Comparison of ENCODE assay signal across 26 mouse cellular contexts in genomic region chr4:62475793-62476192, GRCm38 (mm10). TPM values are rescaled to one million over a fixed set of nuclear protein-coding genes. Genes with fewer than 3 reads are reported as not detected.
DNase-seq lines count a peak whose midpoint lies in the region; ATAC-seq and TF ChIP-seq lines count a peak whose summit lies in the region.
"Had no signal": no experiment of that assay in that cellular context is flagged by ENCODE, and none has a peak within 500 bp of the region (broad histone marks: within the 10 kb centered on the region; RNA-seq: fewer than 3 reads in every experiment).

No protein-coding gene starts in this region.

- no peaks in the 10 kb centered on the region for H3K79me2 ChIP-seq in myocyte (ENCODE audit: control insufficient read depth, insufficient read depth)

- H3K4me1 ChIP-seq in kidney, embryonic 15.5 days, result peaks cover 18% of the 10 kb centered on the region

- peak overlapping the region; percentile 9; the same call in 1 of the 2 replicates for H3K27ac ChIP-seq in kidney, embryonic 15.5 days
- H3K27ac ChIP-seq: heart, embryonic 13.5 days had no signal

- no peaks in the 10 kb centered on the region for H3K36me3 ChIP-seq in kidney, embryonic 15.5 days
- no peaks in the 10 kb centered on the region for H3K36me3 ChIP-seq in myocyte (ENCODE audit: control insufficient read depth, insufficient read depth)
- H3K36me3 ChIP-seq: heart, embryonic 13.5 days had no signal

- no peaks in the 10 kb centered on the region for H3K27me3 ChIP-seq in kidney, embryonic 15.5 days
- H3K27me3 ChIP-seq in myocyte (ENCODE audit: control insufficient read depth, insufficient read depth, insufficient read length), result no peaks in the 10 kb centered on the region
- H3K27me3 ChIP-seq: Patski had no signal

- DNase-seq in kidney, postnatal 25 days, result no peak
- peak; percentile 75 for DNase-seq in thymus, postnatal 0 days (ENCODE audit: low spot score)
- no peak for DNase-seq in thymus, adult 18-20 months
- DNase-seq in yolk sac, embryonic 10.5 days (ENCODE audit: low spot score), result no peak
- DNase-seq in heart, postnatal 14 days, result no peak
- no peak for DNase-seq in spleen, adult 18-20 months
- DNase-seq: cerebellum, adult 9-10 months; forebrain, postnatal 0 days; heart, adult 11 months; heart, postnatal 4 days; kidney, postnatal 36 days; liver; liver, postnatal 0 days; retina, postnatal 1 day; right cerebral cortex, postnatal 4 days had no signal

- no peak overlapping the region for H3K4me3 ChIP-seq in kidney, embryonic 15.5 days (replicated peaks)
- no peak overlapping the region for H3K4me3 ChIP-seq in myocyte
- H3K4me3 ChIP-seq: heart, embryonic 13.5 days had no signal

- H3K4me2 ChIP-seq in kidney, embryonic 15.5 days, result no peak overlapping the region
- peak overlapping the region; percentile 25 for H3K4me2 ChIP-seq in myocyte (ENCODE audit: low read depth)
- H3K4me2 ChIP-seq: heart, embryonic 13.5 days had no signal

- ATAC-seq in kidney, embryonic 15.5 days (replicated peaks; ENCODE audit: low FRiP score), result no peak
- ATAC-seq: forebrain, postnatal 0 days; hindbrain, embryonic 16.5 days; liver, postnatal 0 days; Patski had no signal

- no peak overlapping the region for H3K9ac ChIP-seq in kidney, embryonic 15.5 days
- H3K9ac ChIP-seq: forebrain, postnatal 0 days; heart, embryonic 13.5 days; liver, postnatal 0 days had no signal

- no peaks in the 10 kb centered on the region for H3K9me3 ChIP-seq in kidney, embryonic 15.5 days (replicated peaks)
- H3K9me3 ChIP-seq: heart, embryonic 13.5 days had no signal

- TF ChIP-seq POLR2A in myocyte (IDR thresholded peaks at IDR 0.05; ENCODE audit: insufficient read length, low read depth), result no peak

- intact Hi-C loops in heart, postnatal 14 days (cut with DNase I), result no loop called here

- H3ac ChIP-seq in myocyte (ENCODE audit: control insufficient read depth, insufficient read length), result no peak overlapping the region

- WGBS in kidney, embryonic 15.5 days, result 74% methylated on average over 6 of the region's 6 CpGs

TF ChIP-seq in myocyte, 11 proteins besides CTCF, POLR2A, EP300 and RAD21:
- TF ChIP-seq MYOD1 (IDR thresholded peaks at IDR 0.05; ENCODE audit: control insufficient read depth in 1 of 3, insufficient read length in 2 of 3, low read depth in 2 of 3), result no peak
- no peak for TF ChIP-seq CEBPB (IDR thresholded peaks at IDR 0.05; ENCODE audit: insufficient read depth, poor library complexity, severe bottlenecking)
- TF ChIP-seq TCF3 (IDR thresholded peaks at IDR 0.05; ENCODE audit: insufficient read length, low read depth), result no peak
- no peak for TF ChIP-seq MYOG (IDR thresholded peaks at IDR 0.05; ENCODE audit: control insufficient read depth in 1 of 3, insufficient read depth in 1 of 3, insufficient read length in 2 of 3, low read depth in 2 of 3)
- TF ChIP-seq REST (IDR thresholded peaks at IDR 0.05; ENCODE audit: insufficient read depth, insufficient read length), result no peak
- no peak for TF ChIP-seq USF1 (IDR thresholded peaks at IDR 0.05; ENCODE audit: low read depth)
- TF ChIP-seq E2F4 (IDR thresholded peaks at IDR 0.05; ENCODE audit: insufficient read depth), result no peak
- TF ChIP-seq SRF (IDR thresholded peaks at IDR 0.05; ENCODE audit: control insufficient read depth, insufficient read length, low read depth), result no peak
- no peak for TF ChIP-seq MAX (IDR thresholded peaks at IDR 0.05; ENCODE audit: low read depth)
- TF ChIP-seq TCF12 (IDR thresholded peaks at IDR 0.05; ENCODE audit: insufficient read depth, poor library complexity, severe bottlenecking), result no peak
- no peak for TF ChIP-seq POLR2AphosphoS2 (IDR thresholded peaks at IDR 0.05; ENCODE audit: insufficient read length, low read depth)

RNA-seq across cellular contexts. Expression of gene Bspry, which starts 4.1 kb away (rescaled TPM):
- 19.5 and 21.3 TPM in 2 replicates for polyA plus RNA-seq in kidney, embryonic 15.5 days (2015; fragmentation: Nextera tagmentation; extraction: Ambion mirVana)
- 10.6 TPM in 2 replicates for polyA plus RNA-seq in thymus, postnatal 0 days (2015; fragmentation: Nextera tagmentation; extraction: Ambion mirVana)
- polyA plus RNA-seq in myocyte (2012; fragmentation: generic; extraction: Trizol), result 1.1 TPM
- under 1 TPM in 1 of 2 experiments, not detected in 1; 0.12 TPM for total RNA-seq in heart, postnatal 14 days (2021)
- total RNA-seq: gastrocnemius, adult 8-10 months; heart, postnatal 4 days had no signal

RNA-seq across cellular contexts. Expression of gene Wdr31, which starts 5.1 kb away (rescaled TPM):
- 11.8 and 13.6 TPM in 2 replicates for polyA plus RNA-seq in kidney, embryonic 15.5 days (2015; fragmentation: Nextera tagmentation; extraction: Ambion mirVana)
- polyA plus RNA-seq in thymus, postnatal 0 days (2015; fragmentation: Nextera tagmentation; extraction: Ambion mirVana), result 3.8 and 4.0 TPM in 2 replicates
- 3.3 TPM for polyA plus RNA-seq in myocyte (2012; fragmentation: generic; extraction: Trizol)
- total RNA-seq in heart, postnatal 14 days (2021), result under 1 TPM; 0.65 to 0.66 TPM
- total RNA-seq: monocyte, adult 5-6 weeks had no signal

RNA-seq across cellular contexts. Expression of gene Hdhd3, which starts 27.5 kb away (rescaled TPM):
- 14.7 and 15.2 TPM in 2 replicates for polyA plus RNA-seq in kidney, embryonic 15.5 days (2015; fragmentation: Nextera tagmentation; extraction: Ambion mirVana)
- polyA plus RNA-seq in thymus, postnatal 0 days (2015; fragmentation: Nextera tagmentation; extraction: Ambion mirVana), result 7.0 and 7.5 TPM in 2 replicates
- 26.8 TPM for polyA plus RNA-seq in myocyte (2012; fragmentation: generic; extraction: Trizol)
- total RNA-seq in heart, postnatal 14 days (2021), result 1 to 10 TPM; 5.0 to 5.4 TPM
- total RNA-seq: neutrophil, adult 5-6 weeks had no signal

RNA-seq across cellular contexts. Expression of gene Rnf183, which starts 40.7 kb away (rescaled TPM):
- polyA plus RNA-seq in kidney, embryonic 15.5 days (2015; fragmentation: Nextera tagmentation; extraction: Ambion mirVana), result 0.29 and 0.35 TPM in 2 replicates
- polyA plus RNA-seq in thymus, postnatal 0 days (2015; fragmentation: Nextera tagmentation; extraction: Ambion mirVana), result 1.7 and 2.0 TPM in 2 replicates
- polyA plus RNA-seq in myocyte (2012; fragmentation: generic; extraction: Trizol), result not detected
- not detected for total RNA-seq in heart, postnatal 14 days (2021)
- total RNA-seq: gastrocnemius, adult 8-10 months; heart, postnatal 4 days; layer of hippocampus, postnatal 10 days; left cerebral cortex, postnatal 25 days; megakaryocyte-erythroid progenitor cell, adult 5-6 weeks; monocyte, adult 5-6 weeks; neutrophil, adult 5-6 weeks had no signal
- polyA plus RNA-seq: heart, embryonic 13.5 days; liver, postnatal 0 days had no signal

RNA-seq across cellular contexts. Expression of gene Alad, which starts 43.9 kb away (rescaled TPM):
- polyA plus RNA-seq in kidney, embryonic 15.5 days (2015; fragmentation: Nextera tagmentation; extraction: Ambion mirVana), result 97.3 and 106 TPM in 2 replicates
- polyA plus RNA-seq in thymus, postnatal 0 days (2015; fragmentation: Nextera tagmentation; extraction: Ambion mirVana), result 52.8 and 54.4 TPM in 2 replicates
- polyA plus RNA-seq in myocyte (2012; fragmentation: generic; extraction: Trizol), result 89.6 TPM
- 10 to 100 TPM; 46.5 to 47.9 TPM for total RNA-seq in heart, postnatal 14 days (2021)
